Mouse (Mus musculus) thymus, postnatal 25 days (tissue): ENCODE results near the gene Pygo2.

Source experiments
- DNase-seq: peaks from one replicate; pipeline ENCODE4 v3.0.0; 2022

Gene Pygo2

GRCm38 (mm10) chr3:89430171-89431159 is at the start of gene Pygo2:
Gene Pygo2, plus strand, starts transcription at chr3:89430214.
- peak; percentile 90 for DNase-seq

GRCm38 (mm10) chr3:89380291-89380690 is 49.7 kb upstream of the Pygo2 start:
- DNase-seq = no peak

- no peak for DNase-seq
Measured at GRCm38 (mm10) chr3:89380711-89381110, 49.3 kb upstream of the Pygo2 start.

- DNase-seq = no peak
Measured at GRCm38 (mm10) chr3:89381233-89381632, 48.8 kb upstream of the Pygo2 start.

- DNase-seq = peak; percentile 36
Measured at GRCm38 (mm10) chr3:89382033-89382882, 47.8 kb upstream of the Pygo2 start.

GRCm38 (mm10) chr3:89382950-89383349 is 47.1 kb upstream of the Pygo2 start:
- no peak for DNase-seq

GRCm38 (mm10) chr3:89383651-89384255 is 46.3 kb upstream of the Pygo2 start:
- DNase-seq = no peak

GRCm38 (mm10) chr3:89384331-89385076 is 45.5 kb upstream of the Pygo2 start:
- DNase-seq = no peak

GRCm38 (mm10) chr3:89385451-89385850 is 44.6 kb upstream of the Pygo2 start:
- peak; percentile 73 for DNase-seq

GRCm38 (mm10) chr3:89386438-89387420 is 43.3 kb upstream of the Pygo2 start:
- DNase-seq = peak; percentile 47

GRCm38 (mm10) chr3:89387632-89388031 is 42.4 kb upstream of the Pygo2 start:
- peak; percentile 23 for DNase-seq

GRCm38 (mm10) chr3:89388134-89388881 is 41.7 kb upstream of the Pygo2 start:
- no peak for DNase-seq

- peak; percentile 56 for DNase-seq
Measured at GRCm38 (mm10) chr3:89388901-89389740, 40.9 kb upstream of the Pygo2 start.

- DNase-seq = peak; percentile 21
Measured at GRCm38 (mm10) chr3:89390111-89390515, 39.9 kb upstream of the Pygo2 start.

- DNase-seq = peak; percentile 56
Measured at GRCm38 (mm10) chr3:89390699-89391662, 39.0 kb upstream of the Pygo2 start.

- DNase-seq = peak; percentile 38
Measured at GRCm38 (mm10) chr3:89391663-89392511, 38.1 kb upstream of the Pygo2 start.

- DNase-seq = no peak
Measured at GRCm38 (mm10) chr3:89392871-89393311, 37.1 kb upstream of the Pygo2 start.
